Mouse (Mus musculus): Measurements from ENCODE around the gene Shank1.

Shank1 gene

DNA sequence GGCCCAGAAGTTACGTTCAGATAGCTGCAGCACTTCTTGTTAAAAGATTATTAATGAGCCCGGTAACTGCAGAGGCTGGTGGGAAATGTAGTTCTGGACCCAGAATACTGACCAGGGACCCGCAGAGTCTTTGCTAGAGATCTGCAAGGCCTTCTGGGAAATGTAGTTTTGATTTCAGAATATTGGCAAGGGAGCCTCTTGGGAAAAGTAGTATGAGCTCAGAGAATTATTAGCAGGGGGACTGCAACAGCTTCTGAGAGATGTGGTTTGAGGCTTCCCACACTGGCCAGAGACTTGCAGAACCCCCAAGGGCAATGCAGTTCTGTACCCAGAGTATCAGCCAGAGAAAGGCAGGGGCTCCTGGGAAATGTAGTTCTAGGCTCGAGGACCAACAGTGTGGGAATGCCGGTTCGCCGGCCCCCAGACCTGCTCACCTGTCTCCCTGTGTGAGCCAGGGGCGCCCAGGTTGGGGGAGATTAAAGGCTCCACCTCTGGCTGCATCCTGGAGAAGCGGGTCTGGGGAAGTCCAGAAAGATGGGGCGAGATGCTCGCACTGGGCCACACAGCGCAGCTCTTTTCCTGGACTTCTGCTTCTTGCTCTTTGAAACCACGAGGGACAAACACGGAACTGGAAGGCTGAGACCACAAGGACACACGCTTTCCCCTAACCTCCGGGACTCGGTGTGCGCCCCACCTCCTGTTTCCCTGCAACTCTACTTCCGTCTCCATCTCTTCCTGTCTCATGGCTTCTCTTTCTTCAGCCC, 64.0 kb downstream of the Shank1 start:
- peak; percentile 98 for DNase-seq (ENCODE audit: low read depth, low spot score)

DNA sequence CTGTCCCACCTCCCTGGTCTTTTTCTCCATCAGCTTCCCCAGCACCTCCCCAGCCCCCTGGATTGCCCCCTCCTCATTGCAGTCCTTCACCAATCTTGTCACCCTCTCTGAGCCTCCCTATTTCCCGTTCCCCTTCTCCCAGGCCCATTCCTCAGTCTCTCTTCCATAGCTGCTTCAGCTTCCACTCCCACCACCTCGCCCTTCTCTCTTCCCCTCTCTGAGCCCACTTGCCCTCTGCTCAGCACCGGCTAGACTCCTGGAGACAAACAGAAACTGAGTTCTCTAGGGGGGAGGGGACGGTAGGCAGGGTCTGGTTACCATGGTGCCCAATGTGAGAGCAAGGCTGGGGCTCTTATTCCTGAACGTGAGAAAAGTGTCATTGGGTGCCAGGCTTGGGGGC, 64.7 kb downstream of the Shank1 start:
- DNase-seq (ENCODE audit: low read depth, low spot score): no peak

DNA sequence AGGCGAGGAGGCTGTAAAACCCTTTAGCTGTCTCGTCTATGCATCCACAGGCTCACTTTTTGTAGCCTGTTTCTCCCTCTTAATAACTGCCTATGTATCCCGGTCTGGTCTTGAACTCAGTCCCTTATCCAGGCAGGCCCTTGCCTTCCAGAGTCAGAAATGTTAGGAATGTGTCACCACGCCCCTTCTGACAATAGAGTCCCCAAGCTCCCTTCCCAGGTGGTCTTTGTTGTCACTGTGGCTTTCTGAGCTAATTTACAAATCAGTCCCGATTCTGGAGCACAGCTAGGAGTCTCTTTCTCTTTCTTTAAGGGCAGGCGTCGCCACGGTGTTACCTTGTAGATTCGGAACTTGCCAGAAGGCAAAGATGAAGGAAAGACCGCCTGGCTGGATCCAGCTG, 65.2 kb downstream of the Shank1 start:
- no peak for DNase-seq (ENCODE audit: low read depth, low spot score)

DNA sequence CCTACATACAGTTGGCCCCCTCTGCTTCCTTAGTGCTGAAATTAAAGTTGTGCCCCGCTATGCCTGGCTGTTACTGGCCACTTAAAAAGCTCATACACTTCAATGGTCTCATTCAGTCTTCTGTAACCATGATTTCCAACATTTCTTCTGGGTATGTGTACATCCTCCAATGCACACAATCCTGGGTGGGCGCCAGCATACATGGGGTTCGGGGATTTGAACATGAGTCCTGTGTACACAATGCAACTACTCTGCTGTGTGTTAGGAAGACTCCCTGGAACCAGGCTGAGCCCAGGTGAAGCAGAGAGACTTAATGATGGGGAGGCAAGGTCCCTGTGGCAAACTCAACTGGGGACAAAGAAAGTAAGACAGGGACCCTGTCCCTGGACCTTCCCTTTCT, 65.7 kb downstream of the Shank1 start:
- no peak for DNase-seq (ENCODE audit: low read depth, low spot score)

DNA sequence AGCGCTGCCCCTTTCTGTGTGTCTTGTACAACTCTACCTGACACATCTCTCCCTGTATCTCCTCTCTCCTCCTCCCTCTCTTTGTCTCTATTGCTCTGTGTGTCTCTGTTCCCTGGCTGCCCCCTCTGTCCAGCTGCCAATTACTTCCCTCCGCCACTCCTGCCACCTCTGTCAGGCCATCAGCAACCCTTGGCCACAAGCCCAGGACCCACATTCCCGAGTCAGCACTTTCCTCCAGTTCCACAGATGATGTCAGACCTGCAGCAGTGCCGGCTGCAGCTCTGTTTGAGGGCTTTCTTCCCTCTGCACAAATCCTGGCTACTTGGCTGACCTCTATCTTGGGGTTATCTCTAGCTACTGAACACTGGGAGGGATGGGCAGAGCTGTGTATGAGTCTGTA, 68.2 kb downstream of the Shank1 start:
- peak; percentile 62 for DNase-seq (ENCODE audit: low read depth, low spot score)

DNA sequence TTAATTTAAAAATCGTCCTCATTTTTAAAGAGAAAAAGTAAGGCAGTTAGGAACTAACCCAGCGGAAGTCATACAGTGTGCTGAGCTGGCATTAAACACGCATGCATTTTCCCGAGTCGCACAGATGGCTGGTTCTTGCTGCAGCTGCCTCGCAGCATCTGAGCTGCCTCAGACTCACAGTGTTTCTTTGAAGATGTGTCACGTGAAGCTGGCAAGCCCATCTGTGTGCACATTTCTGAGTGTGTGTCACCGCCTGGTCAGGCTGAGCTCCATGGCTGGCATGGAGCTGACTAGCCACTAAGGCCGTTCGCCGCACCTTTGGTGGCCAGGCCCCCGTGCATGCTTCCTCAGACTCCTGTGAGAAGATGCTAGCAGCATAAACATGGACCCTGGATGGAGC, 72.5 kb downstream of the Shank1 start:
- DNase-seq (ENCODE audit: low read depth, low spot score): peak; percentile 94

DNA sequence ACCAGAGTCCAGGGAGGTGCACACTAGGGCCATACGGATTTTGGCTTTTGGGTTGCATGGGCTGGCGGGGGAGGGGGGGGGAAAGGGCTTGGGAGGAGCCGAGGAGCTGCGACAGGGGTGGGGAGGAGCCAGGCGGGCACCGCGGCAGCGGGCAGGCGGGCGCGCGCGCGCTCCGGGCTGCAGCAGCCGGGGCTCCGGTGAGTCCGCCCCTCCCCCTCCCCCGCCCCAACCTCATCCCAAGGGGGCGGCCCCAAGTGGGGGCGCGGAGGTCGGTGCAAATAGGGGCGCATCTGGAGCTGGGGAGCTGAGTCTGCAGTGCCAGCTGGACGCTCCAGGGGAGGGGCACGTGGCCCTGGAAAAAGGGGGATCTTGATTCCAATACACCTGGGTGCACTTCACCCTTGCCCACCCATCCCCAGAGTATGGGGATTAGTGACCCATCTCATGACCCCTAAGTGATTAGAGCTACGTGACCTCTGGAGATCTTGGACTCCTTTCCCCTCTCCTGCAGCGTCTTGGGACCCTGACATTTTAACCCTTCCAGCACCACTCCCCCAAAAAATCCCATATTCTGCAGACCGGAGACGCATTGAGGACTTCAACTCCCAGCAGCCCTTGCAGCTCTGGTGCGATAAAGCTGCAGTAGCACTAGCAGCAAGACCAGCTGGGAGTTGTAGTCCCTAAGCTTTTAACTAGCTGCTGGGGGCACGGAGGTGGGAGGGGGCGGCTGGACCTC, 74.1 kb downstream of the Shank1 start, which contains the start of gene Syt3:
Syt3 (plus strand) TSS at position 123 of the 736 bp plus-strand sequence.
- DNase-seq (ENCODE audit: low read depth, low spot score): peak; percentile 96

DNA sequence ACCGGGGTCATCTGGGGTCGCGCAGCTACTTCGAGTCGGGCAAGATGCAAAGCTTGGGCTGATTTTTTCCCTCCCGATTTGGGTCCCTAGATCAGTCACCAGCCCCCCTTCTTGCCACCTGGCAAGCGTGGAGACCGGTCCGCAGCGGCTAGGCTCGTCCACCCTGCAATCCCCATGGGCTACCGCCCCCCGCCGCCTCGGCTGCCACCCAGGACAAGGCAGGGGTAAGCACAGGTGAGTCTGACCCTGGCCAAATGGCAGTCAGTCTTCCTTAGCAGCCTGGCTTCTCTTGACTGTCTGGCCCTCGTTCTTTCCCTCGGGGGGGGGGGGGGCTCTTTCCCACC, 74.6 kb downstream of the Shank1 start:
- no peak for DNase-seq (ENCODE audit: low read depth, low spot score)

DNA sequence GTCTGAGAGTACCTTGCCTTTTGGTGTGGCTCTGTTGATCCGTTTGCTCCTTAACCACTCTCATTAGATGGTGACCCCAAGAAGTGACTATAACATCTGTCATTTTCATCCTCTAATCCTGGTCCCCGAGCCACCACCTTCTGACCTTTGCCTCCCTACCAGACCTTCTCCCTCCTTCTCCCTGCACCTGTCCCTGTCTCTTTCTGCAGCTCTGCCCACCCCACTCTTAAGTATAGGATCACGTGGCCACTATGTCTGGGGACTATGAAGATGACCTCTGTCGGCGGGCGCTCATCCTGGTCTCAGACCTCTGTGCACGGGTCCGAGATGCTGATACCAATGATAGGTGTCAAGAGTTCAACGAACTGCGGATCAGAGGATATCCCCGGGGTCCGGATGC, 75.7 kb downstream of the Shank1 start, which contains the start of gene 1700008O03Rik:
1700008O03Rik (minus strand) TSS at position 101 of the 400 bp plus-strand sequence.
- DNase-seq (ENCODE audit: low read depth, low spot score): no peak

DNA sequence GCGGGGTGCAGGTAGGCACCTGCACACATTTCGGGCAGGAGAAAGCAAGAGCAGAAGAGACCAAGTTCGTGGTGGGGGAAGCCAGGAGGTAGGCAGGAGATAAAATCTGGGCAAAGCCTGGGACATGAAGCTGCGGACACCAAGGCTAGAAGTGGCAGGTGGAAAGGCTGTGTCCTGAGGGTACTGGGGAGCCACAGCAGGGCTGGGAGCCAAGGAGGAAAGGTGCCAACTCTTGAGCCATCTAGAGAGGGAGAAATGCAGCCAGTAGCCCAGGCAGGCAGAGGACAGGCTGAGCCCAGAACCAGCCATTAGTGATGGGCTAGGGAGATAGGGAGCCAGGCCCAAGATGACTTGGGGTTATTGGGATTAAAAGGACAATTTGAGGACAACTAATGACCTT, 81.8 kb downstream of the Shank1 start:
- DNase-seq (ENCODE audit: low read depth, low spot score): peak; percentile 96

DNA sequence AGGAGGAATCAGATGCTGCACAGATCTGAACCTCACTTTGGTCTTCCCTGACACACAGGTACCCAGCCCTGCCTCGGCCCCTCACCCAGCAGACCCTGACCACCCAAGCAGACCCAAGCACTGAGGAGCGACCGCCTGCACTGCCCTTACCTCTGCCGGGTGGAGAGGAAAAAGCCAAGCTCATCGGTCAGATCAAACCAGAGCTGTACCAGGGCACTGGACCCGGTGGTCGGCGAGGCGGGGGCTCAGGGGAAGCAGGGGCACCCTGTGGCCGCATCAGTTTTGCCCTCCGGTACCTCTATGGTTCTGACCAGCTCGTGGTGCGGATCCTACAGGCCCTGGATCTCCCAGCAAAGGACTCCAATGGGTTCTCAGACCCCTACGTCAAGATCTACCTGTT, 82.3 kb downstream of the Shank1 start:
- no peak for DNase-seq (ENCODE audit: low read depth, low spot score)

DNA sequence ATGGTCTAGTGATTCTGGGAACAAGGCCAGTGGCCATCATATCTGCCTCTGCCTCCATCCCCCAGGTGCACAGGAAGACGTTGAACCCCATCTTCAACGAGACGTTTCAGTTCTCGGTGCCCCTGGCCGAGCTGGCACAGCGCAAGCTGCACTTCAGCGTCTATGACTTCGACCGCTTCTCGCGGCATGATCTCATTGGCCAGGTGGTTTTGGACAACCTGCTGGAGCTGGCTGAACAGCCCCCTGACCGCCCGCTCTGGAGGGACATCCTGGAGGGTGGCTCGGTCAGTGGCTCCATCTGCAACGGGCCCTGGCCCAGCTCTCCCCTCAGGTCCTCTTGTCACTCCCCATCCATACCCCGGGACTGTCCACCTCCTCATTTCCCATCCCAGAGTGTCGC, 83.2 kb downstream of the Shank1 start:
- no peak for DNase-seq (ENCODE audit: low read depth, low spot score)

DNA sequence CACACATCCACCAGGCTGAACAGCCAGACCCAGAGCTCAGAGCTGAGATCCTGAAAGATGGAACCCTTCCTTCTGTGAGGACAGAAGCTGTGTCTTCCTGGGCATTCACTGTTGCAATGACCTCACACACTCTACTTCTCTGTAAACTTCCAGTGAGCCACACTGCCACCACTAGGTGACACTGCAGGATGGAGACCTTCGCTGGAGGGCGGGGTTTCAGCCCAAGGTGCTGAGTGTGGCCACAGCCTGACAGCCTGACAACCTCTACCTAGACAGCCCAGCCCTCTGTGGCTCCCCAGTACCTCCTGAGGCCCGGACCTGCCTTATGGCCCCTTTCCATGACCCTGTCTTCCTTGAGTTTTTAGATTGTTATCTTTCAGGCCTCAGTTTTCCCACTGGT, 88.5 kb downstream of the Shank1 start:
- DNase-seq (ENCODE audit: low read depth, low spot score): peak; percentile 82

DNA sequence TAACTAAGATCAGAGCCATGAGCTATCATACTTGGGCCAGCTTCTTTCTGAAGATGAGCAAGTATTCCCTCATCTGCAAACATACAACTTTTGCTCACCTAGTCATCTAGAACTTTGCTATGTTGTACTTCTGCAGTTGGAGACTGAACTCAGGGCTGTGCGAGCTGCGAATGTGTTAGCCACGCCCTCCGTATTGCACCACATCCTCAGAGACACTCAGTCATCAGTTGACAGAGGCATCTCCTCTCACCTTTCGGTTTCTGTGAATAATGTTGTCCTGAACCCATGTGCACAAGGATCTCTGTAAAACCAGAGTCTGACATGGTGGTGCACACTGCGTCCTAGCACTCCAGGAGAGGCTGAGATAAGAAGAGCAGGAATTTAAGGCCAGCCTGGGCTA, 91.6 kb downstream of the Shank1 start:
- DNase-seq (ENCODE audit: low read depth, low spot score): no peak

DNA sequence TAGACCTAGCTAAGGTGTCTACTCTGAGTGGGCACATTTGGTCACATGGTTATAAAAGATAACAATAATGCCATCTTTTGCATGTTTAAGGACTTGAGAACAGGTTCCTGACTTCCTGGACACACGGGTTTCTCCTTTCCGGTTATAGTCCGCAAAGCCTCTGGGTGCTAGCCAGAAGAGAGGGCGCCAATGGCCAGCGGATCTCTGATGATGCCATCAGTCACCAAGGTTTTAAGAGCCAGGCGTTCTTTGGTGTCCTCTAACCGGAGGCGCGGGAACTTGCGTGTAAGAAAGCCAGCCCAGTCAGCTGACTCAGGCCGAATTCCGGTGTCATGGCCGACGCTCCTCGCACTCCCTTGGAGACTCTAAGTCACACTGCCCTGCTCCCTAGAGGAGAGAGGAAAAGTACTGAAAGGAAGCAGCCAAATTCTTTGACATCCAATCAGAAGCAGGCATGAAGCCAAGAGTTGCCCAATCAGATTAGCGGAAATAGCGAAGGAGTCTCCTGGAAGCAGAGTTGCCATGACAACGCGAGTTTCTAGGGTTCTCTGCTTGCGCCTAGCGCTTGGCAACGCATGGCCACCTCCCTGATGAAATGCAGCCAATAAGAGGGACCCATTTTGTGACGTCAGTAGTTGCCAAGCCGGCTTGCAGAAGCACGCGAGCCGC, 95.4 kb downstream of the Shank1 start:
- DNase-seq (ENCODE audit: low read depth, low spot score): peak; percentile 100

DNA sequence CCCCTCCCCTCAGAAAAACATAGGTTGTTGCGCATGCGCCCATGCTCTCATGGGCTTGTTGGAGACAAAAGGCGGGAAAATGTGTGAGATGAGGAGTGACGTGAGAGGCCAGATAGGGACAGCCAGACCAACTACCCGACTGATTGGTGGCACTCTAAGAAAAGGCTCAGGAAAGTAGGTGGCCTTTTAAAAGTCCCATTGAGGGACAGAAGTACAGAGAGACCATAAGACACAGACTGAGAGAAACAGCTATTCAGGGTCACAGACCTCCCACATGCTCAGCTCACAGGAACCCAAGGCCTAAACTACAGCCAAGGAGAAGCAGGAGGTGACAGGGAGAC, 95.9 kb downstream of the Shank1 start:
- no peak for DNase-seq (ENCODE audit: low read depth, low spot score)
